Mouse (Mus musculus) liver, embryonic 11.5 days (tissue): Measurements from ENCODE around the gene Mdc1. TPM values are rescaled to one million over a fixed set of nuclear protein-coding genes. Genes with fewer than 3 reads are reported as not detected.
"Not testable (repeated sequence)": the region's sequence is repeated elsewhere in the genome, so short reads cannot be mapped to it uniquely, and the experiment has no call there.

Experiments used
- ATAC-seq: fragments of 200-750 bp; cut with Nextera tagmentation; replicated peaks from 2 replicates; pipeline ENCODE4 v1.8.0; 2017; ENCODE audit warnings: moderate number of reproducible peaks, mild to moderate bottlenecking, moderate TSS enrichment, moderate library complexity; ENCODE audit not compliant: low FRiP score
- DNase-seq: peaks from one replicate; pipeline ENCODE4 v3.0.0-alpha.2; 2017; ENCODE audit warnings: low spot score
- H3K27ac ChIP-seq: fragments of 300-500 bp; sonication (generic); 2 replicates; pipeline ENCODE4 v1.5.1; 2014; ENCODE audit warnings: mild to moderate bottlenecking, low read depth, low read length, control low read depth
- H3K27me3 ChIP-seq: fragments of 300-500 bp; sonication (generic); replicated peaks from 2 replicates; pipeline ENCODE4 v1.6.1; 2014; ENCODE audit warnings: low read length, mixed read lengths; ENCODE audit not compliant: control insufficient read depth, insufficient read depth
- H3K36me3 ChIP-seq: fragments of 300-500 bp; sonication (generic); 2 replicates; pipeline ENCODE4 v1.6.1; 2014; ENCODE audit warnings: mild to moderate bottlenecking, low read length, moderate library complexity, mixed read lengths; ENCODE audit not compliant: control insufficient read depth, insufficient read depth
- H3K4me1 ChIP-seq: fragments of 300-500 bp; sonication (generic); replicated peaks from 2 replicates; pipeline ENCODE4 v1.6.1; 2014; ENCODE audit warnings: low read length, mixed read lengths; ENCODE audit not compliant: control insufficient read depth, insufficient read depth
- H3K4me2 ChIP-seq: fragments of 300-500 bp; sonication (generic); 2 replicates; pipeline ENCODE4 v1.6.1; 2014; ENCODE audit warnings: mild to moderate bottlenecking, control low read depth, moderate library complexity
- H3K4me3 ChIP-seq: fragments of 300-500 bp; sonication (generic); 2 replicates; pipeline ENCODE4 v1.5.1; 2014; ENCODE audit warnings: low read depth, low read length, control low read depth
- H3K9ac ChIP-seq: fragments of 300-500 bp; sonication (generic); 2 replicates; pipeline ENCODE4 v1.6.1; 2014; ENCODE audit warnings: low read depth, low read length, control low read depth
- H3K9me3 ChIP-seq: fragments of 300-500 bp; sonication (generic); 2 replicates; pipeline ENCODE4 v1.6.1; 2016; ENCODE audit warnings: low read length, inconsistent platforms, mixed read lengths; ENCODE audit not compliant: control insufficient read depth
- WGBS: fragments of 180-500 bp; shearing (Covaris S2); extraction: QIAGEN DNeasy Blood & Tissue Kit; methylation state at CpG from one replicate; pipeline ENCODE4 v1.1.7; 2014; 5-methylcytosine and 5-hydroxymethylcytosine counted together
- polyA plus RNA-seq: library from polyadenylated mRNA; unstranded; fragments of >200 nt; fragmentation: Nextera tagmentation; extraction: Ambion mirVana; gene quantifications from 2 replicates; pipeline ENCODE4 v1.2.1, GENCODE M21; 2014

Mdc1 gene
- polyA plus RNA-seq, 1 experiment from 2014 or later, result 19.6 TPM

- Histone ChIP-seq H3K4me1 (peaks cover 30% of the 10 kb centered on the region), H3K27ac (peak overlapping the region; percentile 98), H3K9me3 (no peaks in the 10 kb centered on the region), H3K9ac (peak overlapping the region; percentile 99), H3K4me3 (peak overlapping the region; percentile 89), H3K4me2 (peak overlapping the region; percentile 95), H3K36me3 (peaks cover 33% of the 10 kb centered on the region), H3K27me3 (no peaks in the 10 kb centered on the region)
- DNase-seq (peak; percentile 69), ATAC-seq (no peak)
- 7% methylated on average over 24 of the region's 24 CpGs for WGBS
These were observed 4.9 kb upstream of the Mdc1 start for GRCm38 (mm10) chr17:35836178-35836965.

GRCm38 (mm10) chr17:35836991-35837422 lies 4.3 kb upstream of the Mdc1 start:
- H3K36me3 ChIP-seq, result peaks cover 31% of the 10 kb centered on the region
- H3K27me3 ChIP-seq, result no peaks in the 10 kb centered on the region
- H3K4me3 ChIP-seq, result peak overlapping the region; percentile 89
- H3K9me3 ChIP-seq, result no peaks in the 10 kb centered on the region
- peak overlapping the region; percentile 99 for H3K9ac ChIP-seq
- peak overlapping the region; percentile 95 for H3K4me2 ChIP-seq
- ATAC-seq (peak; percentile 48), DNase-seq (peak; percentile 96)
- under 1% methylated on average over 25 of the region's 25 CpGs for WGBS
- peak overlapping the region; percentile 98 for H3K27ac ChIP-seq
- H3K4me1 ChIP-seq, result peaks cover 30% of the 10 kb centered on the region

- H3K4me3 ChIP-seq, result peak overlapping the region; percentile 89
- H3K36me3 ChIP-seq, result peaks cover 31% of the 10 kb centered on the region
- peak overlapping the region; percentile 99 for H3K9ac ChIP-seq
- H3K27ac ChIP-seq, result peak overlapping the region; percentile 98
- WGBS, result 0% methylated on average over 18 of the region's 18 CpGs
- peak; percentile 74 for DNase-seq
- ATAC-seq, result 0 out of 2 replicates have a peak, but pooled peaks have one; percentile 2
- H3K4me2 ChIP-seq, result peak overlapping the region; percentile 95
- H3K27me3 ChIP-seq, result no peaks in the 10 kb centered on the region
- no peaks in the 10 kb centered on the region for H3K9me3 ChIP-seq
- peaks cover 30% of the 10 kb centered on the region for H3K4me1 ChIP-seq
These were observed 3.8 kb upstream of the Mdc1 start for GRCm38 (mm10) chr17:35837487-35837886.

GRCm38 (mm10) chr17:35838122-35838544 lies 3.2 kb upstream of the Mdc1 start, which contains the start of gene Tubb5:
Gene Tubb5 (minus strand): TSS chr17:35838306.
- Histone ChIP-seq H3K9ac (peak within 1 kb of the TSS; percentile 99), H3K4me2 (peak within 1 kb of the TSS; percentile 95), H3K4me1 (peaks cover 30% of the 10 kb centered on the region), H3K36me3 (peaks cover 31% of the 10 kb centered on the region), H3K27me3 (no peaks in the 10 kb centered on the region), H3K4me3 (peak within 1 kb of the TSS; percentile 89), H3K27ac (peak within 1 kb of the TSS; percentile 98), H3K9me3 (no peaks in the 10 kb centered on the region)
- peak; percentile 74 for ATAC-seq
- 1% methylated on average over 29 of the region's 29 CpGs for WGBS
- DNase-seq, result peak; percentile 97

- ATAC-seq (no peak), DNase-seq (no peak)
- Histone ChIP-seq H3K4me1 (peaks cover 30% of the 10 kb centered on the region), H3K27ac (peak overlapping the region; percentile 50), H3K9ac (peak overlapping the region; percentile 63), H3K4me3 (peak overlapping the region; percentile 89), H3K9me3 (no peaks in the 10 kb centered on the region), H3K4me2 (peak overlapping the region; percentile 95), H3K36me3 (peaks cover 31% of the 10 kb centered on the region), H3K27me3 (no peaks in the 10 kb centered on the region)
- WGBS, result 2% methylated on average over 5 of the region's 5 CpGs
These were observed 2.7 kb upstream of the Mdc1 start for GRCm38 (mm10) chr17:35838570-35838969.

- not testable (repeated sequence) for ATAC-seq
- peaks cover 29% of the 10 kb centered on the region for H3K4me1 ChIP-seq
These were observed 2.3 kb upstream of the Mdc1 start for GRCm38 (mm10) chr17:35839002-35839401.

GRCm38 (mm10) chr17:35840561-35840960 lies 754 bp upstream of the Mdc1 start:
- peak overlapping the region; percentile 85; the same call in 1 of the 2 replicates for H3K9ac ChIP-seq
- peaks cover 13% of the 10 kb centered on the region for H3K4me1 ChIP-seq
- DNase-seq (no peak), ATAC-seq (no peak)
- no peaks in the 10 kb centered on the region for H3K27me3 ChIP-seq
- peak overlapping the region; percentile 62 for H3K4me3 ChIP-seq
- peak overlapping the region; percentile 53; the same call in 1 of the 2 replicates for H3K27ac ChIP-seq
- no peaks in the 10 kb centered on the region for H3K9me3 ChIP-seq
- H3K36me3 ChIP-seq, result peaks cover 20% of the 10 kb centered on the region
- 47% methylated on average over 14 of the region's 14 CpGs for WGBS
- peak overlapping the region; percentile 66 for H3K4me2 ChIP-seq

More at GRCm38 (mm10) chr17:35839002-35839401, 2.3 kb upstream of the Mdc1 start:
- Histone ChIP-seq H3K4me2 (peak overlapping the region; percentile 95), H3K9ac (peak overlapping the region; percentile 63), H3K4me3 (peak overlapping the region; percentile 89), H3K27ac (peak overlapping the region; percentile 50), H3K36me3 (peaks cover 28% of the 10 kb centered on the region)
- not testable (repeated sequence) for H3K9me3 ChIP-seq, DNase-seq, H3K27me3 ChIP-seq
- 52% methylated on average over 3 of the region's 3 CpGs for WGBS

GRCm38 (mm10) chr17:35842006-35842405 lies 691 bp downstream of the Mdc1 start:
- Histone ChIP-seq H3K4me1 (peaks cover 8% of the 10 kb centered on the region), H3K9me3 (no peaks in the 10 kb centered on the region), H3K27me3 (no peaks in the 10 kb centered on the region), H3K4me3 (peak overlapping the region; percentile 62), H3K4me2 (peak overlapping the region; percentile 66), H3K36me3 (peaks cover 16% of the 10 kb centered on the region), H3K27ac (peak overlapping the region; percentile 90), H3K9ac (peak overlapping the region; percentile 85)
- DNase-seq, result no peak
- WGBS, result 14% methylated on average over 11 of the region's 11 CpGs
- ATAC-seq, result no peak
